Mouse (Mus musculus) MEL (cell line): ENCODE results near the gene Cdc42bpa.

ENCODE experiments used
- CHD1 ChIP-seq: IDR thresholded peaks from 2 replicates; pipeline ENCODE4 v1.6.1; 2012; ENCODE audit warnings: low read depth, mild to moderate bottlenecking, inconsistent platforms, low read length, improper control_type of control experiment
- CTCF ChIP-seq, 3 experiments: IDR thresholded peaks in 2 of 3; conservative IDR thresholded peaks in 1 of 3; 2 replicates each; pipeline ENCODE4 v1.5.1; 2011 to 2012; ENCODE audit warnings: low read length in 3 of 3, low read depth in 2 of 3, mild to moderate bottlenecking in 2 of 3, improper control_type of control experiment in 1 of 3, inconsistent platforms in 1 of 3, mixed read lengths in 1 of 3, moderate library complexity in 1 of 3; ENCODE audit not compliant: control insufficient read depth in 1 of 3, insufficient read depth in 1 of 3, poor library complexity in 1 of 3, severe bottlenecking in 1 of 3
- GATA1 ChIP-seq: IDR thresholded peaks from 2 replicates; pipeline ENCODE4 v1.6.1; 2011; ENCODE audit warnings: low read depth, low read length, improper control_type of control experiment
- POLR2A ChIP-seq, 2 experiments: IDR thresholded peaks; 2 replicates each; pipeline ENCODE4 v1.6.1; 2011 to 2012; ENCODE audit warnings: low read length in 2 of 2, mild to moderate bottlenecking in 2 of 2, control low read depth in 1 of 2, improper control_type of control experiment in 1 of 2, low read depth in 1 of 2, moderate library complexity in 1 of 2; ENCODE audit not compliant: control insufficient read depth in 1 of 2, insufficient read depth in 1 of 2, poor library complexity in 1 of 2
- TAL1 ChIP-seq: IDR thresholded peaks from 2 replicates; pipeline ENCODE4 v1.6.1; 2012; ENCODE audit warnings: mild to moderate bottlenecking, inconsistent platforms, low read length, moderate library complexity, mixed read lengths

- TF ChIP-seq CHD1 (no peak), CTCF (IDR thresholded peaks at IDR 0.05 in 2 of 3, conservative IDR thresholded peaks at IDR 0.05 in 1 of 3; ENCODE audit: control insufficient read depth in 1 of 3, insufficient read depth in 1 of 3, low read depth in 2 of 3, low read length in 3 of 3, poor library complexity in 1 of 3, severe bottlenecking in 1 of 3) (no peak), TAL1 (no peak), GATA1 (no peak), POLR2A (IDR thresholded peaks at IDR 0.05; ENCODE audit: control insufficient read depth in 1 of 2, insufficient read depth in 1 of 2, low read depth in 1 of 2, low read length in 2 of 2, poor library complexity in 1 of 2) (no peak)
These were observed 1.5 kb downstream of the Cdc42bpa start for GRCm38 (mm10) chr1:179961777-179962176.
